Mouse (Mus musculus) yolk sac, embryonic 10.5 days (tissue): Measurements from ENCODE around the gene Slc22a20.

ENCODE experiments used
- DNase-seq: peaks from one replicate; pipeline ENCODE4 v3.0.0-alpha.2; 2017; ENCODE audit warnings: low spot score

Slc22a20 gene

GRCm38 (mm10) chr19:5989585-5989984, 3.6 kb upstream of the Slc22a20 start:
- DNase-seq, result no peak

GRCm38 (mm10) chr19:5988815-5989452, 3.0 kb upstream of the Slc22a20 start:
- DNase-seq, result peak; percentile 53

- no peak for DNase-seq
These were observed 2.3 kb upstream of the Slc22a20 start for GRCm38 (mm10) chr19:5988027-5988814.

- DNase-seq, result no peak
These were observed 5.5 kb downstream of the Slc22a20 start for GRCm38 (mm10) chr19:5980477-5980876.

- DNase-seq, result no peak
These were observed 8.2 kb downstream of the Slc22a20 start for GRCm38 (mm10) chr19:5977717-5978116.

- no peak for DNase-seq
These were observed 10.3 kb downstream of the Slc22a20 start for GRCm38 (mm10) chr19:5975676-5976075.

- no peak for DNase-seq
These were observed 10.8 kb downstream of the Slc22a20 start for GRCm38 (mm10) chr19:5975112-5975511.

- DNase-seq, result no peak
These were observed 18.3 kb downstream of the Slc22a20 start for GRCm38 (mm10) chr19:5967664-5968063.

GRCm38 (mm10) chr19:5966786-5967185, 19.2 kb downstream of the Slc22a20 start:
- no peak for DNase-seq

- DNase-seq, result no peak
These were observed 20.0 kb downstream of the Slc22a20 start for GRCm38 (mm10) chr19:5965910-5966309.

GRCm38 (mm10) chr19:5965280-5965679, 20.7 kb downstream of the Slc22a20 start:
- DNase-seq, result peak; percentile 68

GRCm38 (mm10) chr19:5964804-5965203, 21.1 kb downstream of the Slc22a20 start:
- DNase-seq, result no peak

GRCm38 (mm10) chr19:5963883-5964562, 21.9 kb downstream of the Slc22a20 start, which contains the start of gene Pola2:
TSS of gene Pola2 (minus strand) at chr19:5964202.
- peak; percentile 88 for DNase-seq

- DNase-seq, result no peak
These were observed 23.3 kb downstream of the Slc22a20 start for GRCm38 (mm10) chr19:5962651-5963050.

- DNase-seq, result peak; percentile 64
These were observed 28.6 kb downstream of the Slc22a20 start for GRCm38 (mm10) chr19:5957371-5957770.

GRCm38 (mm10) chr19:5956685-5957084, 29.3 kb downstream of the Slc22a20 start:
- DNase-seq, result peak; percentile 83

GRCm38 (mm10) chr19:5955704-5956670, 30.0 kb downstream of the Slc22a20 start:
- DNase-seq, result peak; percentile 86

GRCm38 (mm10) chr19:5954936-5955335, 31.0 kb downstream of the Slc22a20 start:
- DNase-seq, result no peak

GRCm38 (mm10) chr19:5954031-5954710, 31.8 kb downstream of the Slc22a20 start:
- DNase-seq, result no peak

- DNase-seq, result no peak
These were observed 32.7 kb downstream of the Slc22a20 start for GRCm38 (mm10) chr19:5953201-5953770.
